Mouse (Mus musculus) bone marrow, adult 2 months (tissue): ENCODE measurements at regions not wholly inside any gene's neighbourhood (a gene's known extent, or its start where the extent isn't known, plus 50 kb on each side); places are given as distances from the start of the nearest gene placed in this dataset.

Experiments used
- CTCF ChIP-seq: fragments of 200-500 bp; IDR thresholded peaks from 2 replicates; pipeline ENCODE4 v1.5.1; 2011; ENCODE audit warnings: low read length, control low read depth; ENCODE audit not compliant: control insufficient read depth, insufficient read depth
- POLR2A ChIP-seq: fragments of 200-500 bp; IDR thresholded peaks from 2 replicates; pipeline ENCODE4 v1.6.1; 2011; ENCODE audit warnings: low read depth, mild to moderate bottlenecking, control low read depth, low read length, borderline replicate concordance; ENCODE audit not compliant: control insufficient read depth

- TF ChIP-seq CTCF, result no peak
- TF ChIP-seq POLR2A, result no peak
Measured at GRCm38 (mm10) chr16:87220611-87221010, 133.4 kb upstream of the N6amt1 start.
